Mouse (Mus musculus): Measurements from ENCODE around the gene Hist1h2be.

GRCm38 (mm10) chr13:23554393-23554792 lies 66.5 kb downstream of the Hist1h2be start:
- TF ChIP-seq CTCF (IDR thresholded peaks at IDR 0.05; ENCODE audit: control insufficient read depth, insufficient read depth, low read length) (no peak), POLR2A (IDR thresholded peaks at IDR 0.05; ENCODE audit: borderline replicate concordance, control insufficient read depth, low read depth, low read length) (no peak)
